Mouse (Mus musculus): ENCODE measurements around the gene Espn.

- TF ChIP-seq POLR2A (IDR thresholded peaks at IDR 0.05; ENCODE audit: low read depth, low read length) (no peak), CTCF (conservative IDR thresholded peaks at IDR 0.05; ENCODE audit: insufficient read depth, insufficient read length, low read depth, low read length) (no peak)
These were observed 44.7 kb downstream of the Espn start for GRCm38 (mm10) chr4:152107493-152107892.

Measured in kidney, adult 2 months (tissue).